Mouse (Mus musculus) brain, embryonic 14.5 days (tissue): Measurements from ENCODE around the gene Kcnq1.

Experiments used
- CTCF ChIP-seq: fragments of 200-500 bp; IDR thresholded peaks from 2 replicates; pipeline ENCODE4 v1.5.1; 2012; ENCODE audit warnings: inconsistent platforms, mild to moderate bottlenecking, moderate library complexity, borderline replicate concordance; ENCODE audit not compliant: insufficient read depth, insufficient read length; ENCODE audit errors: extremely low read depth
- POLR2A ChIP-seq: fragments of 200-500 bp; IDR thresholded peaks from 2 replicates; pipeline ENCODE4 v1.6.1; 2012; ENCODE audit warnings: mild to moderate bottlenecking, inconsistent platforms, borderline replicate concordance; ENCODE audit not compliant: poor library complexity, insufficient read depth, insufficient read length, severe bottlenecking; ENCODE audit errors: extremely low read depth

DNA sequence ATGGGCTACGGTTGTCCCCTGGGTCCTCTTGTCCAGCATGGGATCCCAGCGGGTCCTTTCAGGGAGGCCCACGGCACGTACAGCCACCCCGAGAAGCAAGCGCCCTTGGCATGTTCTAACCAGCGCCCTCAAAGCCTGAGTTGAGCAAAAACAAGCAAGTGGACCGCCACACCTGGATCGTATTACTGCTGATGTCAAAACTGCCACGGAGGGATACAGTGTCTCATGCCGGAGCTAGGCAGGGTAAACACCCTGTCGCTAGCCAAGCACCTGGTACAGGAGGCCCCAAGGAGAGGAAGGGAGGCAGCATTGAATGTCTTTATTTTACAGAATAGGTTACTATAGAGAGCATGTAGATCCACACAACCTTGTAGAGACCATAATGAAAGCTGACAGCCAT is 310.2 kb downstream of the Kcnq1 start:
- TF ChIP-seq POLR2A (no peak), CTCF (no peak)
